Mouse (Mus musculus): Measurements from ENCODE around the gene Rnf6. TPM values are rescaled to one million over a fixed set of nuclear protein-coding genes. Genes with fewer than 3 reads are reported as not detected.
A peak's percentile ranks its signal among the peaks of the same experiment; 100 is the strongest.
"Not testable (repeated sequence)": the region's sequence is repeated elsewhere in the genome, so short reads cannot be mapped to it uniquely, and the experiment has no call there.

The Rnf6 gene
- polyA plus RNA-seq, 3 experiments from 2014 or later = 83.6 to 88.9 (median 84.8) TPM

DNA sequence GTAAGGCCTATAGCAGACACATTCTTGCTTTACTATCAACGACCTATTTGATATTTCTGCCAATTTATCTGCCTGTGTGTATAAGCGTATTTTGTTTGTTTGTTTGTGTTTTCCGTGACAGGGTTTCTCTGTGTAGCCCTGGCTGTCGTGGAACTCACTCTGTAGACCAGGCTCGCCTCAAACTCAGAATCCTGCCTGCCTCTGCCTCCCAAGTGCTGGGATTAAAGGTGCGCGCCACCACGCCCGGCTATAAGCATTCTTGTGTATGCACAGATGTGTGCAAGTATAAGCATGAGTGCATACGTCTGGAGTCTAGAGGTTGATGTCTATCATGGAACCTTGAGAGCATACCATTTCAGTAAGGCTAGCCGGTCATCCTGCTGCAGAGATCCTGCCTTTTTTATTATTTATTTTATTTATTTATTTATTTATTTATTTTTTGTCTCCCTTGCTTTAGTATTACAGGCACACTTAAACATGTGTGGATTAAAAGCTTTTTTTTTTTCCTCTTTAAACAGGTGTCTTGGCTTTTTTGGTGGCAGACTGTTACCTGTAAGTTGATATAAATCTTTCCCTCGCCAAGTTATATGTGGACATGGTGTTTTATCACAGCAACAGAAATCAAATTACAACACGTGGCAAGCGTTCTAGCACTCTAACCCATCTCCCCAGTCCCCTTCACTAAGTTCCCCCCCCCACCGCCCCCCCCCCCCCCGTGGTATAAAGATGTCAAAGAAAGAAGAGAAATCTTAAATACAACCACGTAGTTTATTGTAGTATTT lies 8.7 kb upstream of the Rnf6 start:
- no peak for ATAC-seq

GRCm38 (mm10) chr5:146227496-146227895 lies 6.1 kb upstream of the Rnf6 start:
- ATAC-seq = no peak

GRCm38 (mm10) chr5:146223786-146224185 lies 2.4 kb upstream of the Rnf6 start:
- no peak for ATAC-seq

DNA sequence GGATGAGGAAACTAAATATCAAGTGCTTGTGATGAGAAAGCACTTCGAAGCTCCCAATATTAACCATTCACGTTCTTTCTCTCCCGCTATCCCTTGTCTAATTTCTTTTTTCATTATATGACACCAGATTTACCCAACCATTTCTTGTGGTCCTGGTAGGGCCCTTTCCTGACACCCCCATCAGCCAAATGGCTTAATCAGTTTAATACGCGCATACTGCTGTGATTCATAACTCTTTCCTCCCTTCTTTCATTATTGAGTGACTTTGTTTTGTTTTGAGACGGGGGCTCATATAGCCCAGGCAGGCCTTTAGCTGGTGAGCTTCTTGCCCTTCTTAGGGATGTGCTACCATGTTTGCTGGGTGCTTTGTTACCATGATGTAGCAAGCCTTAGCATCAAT lies 367 bp upstream of the Rnf6 start:
- ATAC-seq = no peak

DNA sequence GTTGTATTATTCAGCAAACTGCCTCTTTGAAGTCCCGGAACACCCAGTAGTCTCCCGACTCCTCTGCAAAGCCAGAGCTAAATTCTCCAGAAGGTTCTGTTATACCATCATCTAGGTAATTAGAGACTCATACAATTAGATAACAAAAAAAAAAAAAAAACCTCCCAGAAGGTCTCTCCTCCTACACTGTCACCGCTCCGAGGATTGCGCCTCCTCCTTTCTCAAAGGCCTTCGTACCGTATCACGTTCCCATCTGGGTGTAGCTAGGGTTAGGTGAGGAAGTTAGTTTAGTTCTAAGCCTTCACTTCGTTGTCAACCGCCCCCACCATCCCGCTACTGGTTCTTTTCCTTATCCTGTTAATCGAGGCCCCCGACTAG lies 865 bp downstream of the Rnf6 start:
- ATAC-seq = peak; percentile 59

DNA sequence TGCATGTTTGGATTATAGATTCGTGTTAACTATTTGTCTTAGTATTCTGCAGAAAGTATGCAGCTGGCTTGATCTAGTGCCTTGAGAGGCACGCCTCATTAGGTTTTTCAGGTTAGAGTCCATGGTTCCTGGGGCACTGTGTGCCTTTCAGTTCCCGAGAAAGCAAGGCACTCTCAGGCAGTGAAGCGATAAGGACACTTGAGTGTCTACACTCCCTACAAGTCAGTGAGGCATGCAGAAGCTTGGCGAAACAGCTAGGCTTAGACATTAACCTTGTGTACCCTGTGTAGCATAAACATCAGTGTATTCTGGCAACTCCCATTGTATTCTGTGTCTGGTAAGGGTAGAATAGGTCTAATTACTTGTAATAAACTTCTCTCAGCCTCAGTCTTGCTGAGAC lies 15.8 kb downstream of the Rnf6 start:
- no peak for ATAC-seq

DNA sequence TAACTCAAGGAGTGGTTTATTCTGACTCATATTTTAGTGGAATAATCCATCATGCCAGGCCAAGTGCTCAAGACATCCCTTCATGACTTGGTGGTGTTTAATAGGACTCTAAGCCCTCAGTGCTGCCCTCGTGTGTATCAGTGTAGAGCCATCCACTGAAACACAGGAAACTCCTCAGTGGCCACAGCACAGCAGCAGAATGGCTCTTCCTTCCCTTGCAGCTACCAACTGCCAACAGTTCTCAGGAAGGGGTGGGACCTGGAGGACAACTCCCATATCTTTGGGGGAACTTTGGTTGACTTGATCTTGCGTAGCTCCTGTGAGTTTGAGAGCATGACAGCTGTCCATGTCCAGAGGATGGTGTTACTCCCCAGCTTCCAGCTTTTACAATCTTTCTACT lies 17.4 kb downstream of the Rnf6 start:
- ATAC-seq = no peak

GRCm38 (mm10) chr5:146200580-146200979 lies 20.8 kb downstream of the Rnf6 start:
- ATAC-seq = no peak

GRCm38 (mm10) chr5:146199540-146199939 lies 21.8 kb downstream of the Rnf6 start:
- no peak for ATAC-seq

GRCm38 (mm10) chr5:146199073-146199472 lies 22.3 kb downstream of the Rnf6 start:
- ATAC-seq = no peak

GRCm38 (mm10) chr5:146193360-146193759 lies 28.0 kb downstream of the Rnf6 start:
- no peak for ATAC-seq

GRCm38 (mm10) chr5:146190501-146191269 lies 30.7 kb downstream of the Rnf6 start:
- ATAC-seq = no peak

GRCm38 (mm10) chr5:146190093-146190492 lies 31.3 kb downstream of the Rnf6 start:
- ATAC-seq = no peak

DNA sequence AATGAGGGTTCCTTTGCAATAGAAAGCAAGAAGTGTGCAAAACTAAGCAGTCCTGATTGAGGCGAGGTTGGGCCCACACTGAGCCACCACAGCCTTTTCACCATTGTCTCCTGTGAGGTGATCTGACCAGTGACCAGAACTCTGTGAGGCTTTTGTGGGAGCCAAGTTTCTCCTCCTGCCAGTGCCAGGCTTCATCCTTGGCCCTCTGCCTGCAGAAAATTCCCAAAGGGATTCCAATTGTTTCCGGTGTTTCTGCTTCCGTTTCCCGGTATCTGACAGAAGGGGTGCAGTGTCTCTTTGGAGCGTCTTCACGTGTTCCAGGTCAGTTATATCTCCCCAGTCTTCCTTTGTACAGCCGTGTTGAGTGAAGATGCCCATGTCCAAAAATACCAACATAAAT lies 32.6 kb downstream of the Rnf6 start:
- no peak for ATAC-seq

DNA sequence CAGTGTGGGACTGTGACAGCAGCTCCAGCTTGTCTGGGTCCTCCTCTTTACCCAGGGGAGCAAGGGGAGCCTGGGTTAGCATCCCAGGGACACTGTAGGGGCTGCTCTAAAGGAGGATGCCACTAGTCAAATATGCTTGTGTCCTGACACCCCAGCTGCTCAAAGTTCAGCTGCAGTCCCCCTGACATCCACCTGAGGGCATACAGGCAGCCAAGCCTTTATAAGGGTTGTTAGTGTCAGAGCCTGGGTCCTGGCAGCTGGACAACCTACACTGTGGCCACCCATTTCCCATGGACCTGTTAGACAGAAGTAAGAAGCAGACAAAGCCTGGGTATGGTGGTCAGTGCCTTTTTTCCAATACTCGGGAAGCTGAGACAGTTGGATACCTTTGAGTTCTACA lies 33.2 kb downstream of the Rnf6 start:
- ATAC-seq = no peak

GRCm38 (mm10) chr5:146187441-146187840 lies 33.9 kb downstream of the Rnf6 start:
- not testable (repeated sequence) for ATAC-seq

DNA sequence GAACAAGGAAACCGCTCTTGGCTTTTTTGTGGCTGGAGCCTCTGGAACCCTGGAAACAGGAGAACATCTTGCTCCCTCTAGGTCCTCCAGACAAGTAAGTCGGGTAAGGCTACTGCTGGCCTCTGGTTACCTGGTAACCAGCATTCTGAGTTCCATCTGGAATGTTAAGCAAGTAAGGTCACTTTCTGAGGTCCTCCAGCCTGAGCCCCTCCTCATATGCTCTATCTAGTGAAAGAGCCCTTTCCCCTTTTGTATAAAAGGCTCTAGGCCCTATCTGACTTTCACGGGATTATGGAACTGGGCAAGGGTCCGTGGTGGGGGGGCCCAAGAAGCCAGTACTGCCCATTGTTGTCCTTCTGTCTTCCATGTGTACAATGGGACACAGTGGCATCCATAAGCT lies 36.2 kb downstream of the Rnf6 start, which contains the start of gene 1700001J03Rik:
Gene 1700001J03Rik (minus strand): TSS at position 101 of the 400 bp plus-strand sequence.
- ATAC-seq = not testable (repeated sequence)

GRCm38 (mm10) chr5:146172744-146173143 lies 48.6 kb downstream of the Rnf6 start:
- ATAC-seq = not testable (repeated sequence)

DNA sequence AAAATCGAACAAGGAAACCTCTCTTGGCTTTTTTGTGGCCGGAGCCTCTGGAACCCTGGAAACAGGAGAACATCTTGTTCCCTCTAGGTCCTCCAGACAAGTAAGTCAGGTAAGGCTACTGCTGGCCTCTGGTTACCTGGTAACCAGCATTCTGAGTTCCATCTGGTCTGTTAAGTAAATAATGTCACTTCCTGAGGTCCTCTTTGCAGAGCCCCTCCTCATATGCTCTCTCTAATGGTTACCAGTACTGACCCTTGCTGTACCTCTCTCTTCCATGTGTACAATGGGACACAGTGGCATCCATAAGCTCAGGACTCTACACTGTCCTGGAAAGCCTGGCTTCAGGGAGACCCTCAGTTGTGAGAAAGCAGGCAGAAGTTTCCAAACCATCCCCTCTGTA lies 50.7 kb downstream of the Rnf6 start, which contains the start of gene Gm6309:
Gene Gm6309 (minus strand): TSS at position 101 of the 400 bp plus-strand sequence.
- not testable (repeated sequence) for ATAC-seq

GRCm38 (mm10) chr5:146160439-146160838 lies 60.9 kb downstream of the Rnf6 start, which contains the start of gene Gm5565:
Gm5565 (minus strand) TSS chr5:146160539.
- ATAC-seq = not testable (repeated sequence)

Data from inflammation-experienced regulatory T-cells, adult 6 months (primary cell).